Mouse (Mus musculus) kidney, adult 2 months (tissue): Measurements from ENCODE around the gene Slc39a10. TPM values are rescaled to one million over a fixed set of nuclear protein-coding genes. Genes with fewer than 3 reads are reported as not detected.

Experiments used
- DNase-seq: peaks from one replicate; pipeline ENCODE4 v3.0.0; 2021
- H3K27ac ChIP-seq: fragments of 200-500 bp; 2 replicates; pipeline ENCODE4 v1.5.1; 2012; ENCODE audit warnings: low read depth, low read length, control low read depth, inconsistent platforms; ENCODE audit not compliant: insufficient read depth
- H3K27me3 ChIP-seq: fragments of 200-500 bp; replicated peaks from 2 replicates; pipeline ENCODE4 v1.6.1; 2012; ENCODE audit warnings: mild to moderate bottlenecking, moderate library complexity, low read length, inconsistent platforms; ENCODE audit not compliant: control insufficient read depth, insufficient read depth
- H3K36me3 ChIP-seq: fragments of 200-500 bp; 2 replicates; pipeline ENCODE4 v1.6.1; 2012; ENCODE audit warnings: mild to moderate bottlenecking, moderate library complexity, low read length, inconsistent platforms; ENCODE audit not compliant: control insufficient read depth, insufficient read depth
- H3K4me1 ChIP-seq: fragments of 200-500 bp; 2 replicates; pipeline ENCODE4 v1.6.1; 2011; ENCODE audit warnings: low read length; ENCODE audit not compliant: control insufficient read depth, insufficient read depth
- H3K4me3 ChIP-seq: fragments of 200-500 bp; 2 replicates; pipeline ENCODE4 v1.5.1; 2011; ENCODE audit warnings: mild to moderate bottlenecking, low read depth, low read length, control low read depth; ENCODE audit not compliant: insufficient read depth
- CTCF ChIP-seq: fragments of 200-500 bp; conservative IDR thresholded peaks from 2 replicates; pipeline ENCODE4 v1.5.1; 2011; ENCODE audit warnings: low read depth, mild to moderate bottlenecking, control low read depth, low read length, moderate library complexity, mixed read lengths; ENCODE audit not compliant: insufficient read depth, insufficient read length
- POLR2A ChIP-seq: fragments of 200-500 bp; IDR thresholded peaks from one replicate; pipeline ENCODE4 v1.6.1; 2011; ENCODE audit warnings: low read depth, low read length, control low read depth
- WGBS: fragments of 180-500 bp; shearing (Covaris S2); methylation state at CpG from one replicate; pipeline ENCODE4 v1.1.7; 2018; 5-methylcytosine and 5-hydroxymethylcytosine counted together
- polyA plus RNA-seq: library from polyadenylated mRNA; depleted of rRNA; stranded (reverse); fragments of >200 nt; gene quantifications from 2 replicates; pipeline ENCODE4 v1.2.3, GENCODE M21; 2012

Gene Slc39a10
- polyA plus RNA-seq, 1 experiment = 8.1 TPM

DNA sequence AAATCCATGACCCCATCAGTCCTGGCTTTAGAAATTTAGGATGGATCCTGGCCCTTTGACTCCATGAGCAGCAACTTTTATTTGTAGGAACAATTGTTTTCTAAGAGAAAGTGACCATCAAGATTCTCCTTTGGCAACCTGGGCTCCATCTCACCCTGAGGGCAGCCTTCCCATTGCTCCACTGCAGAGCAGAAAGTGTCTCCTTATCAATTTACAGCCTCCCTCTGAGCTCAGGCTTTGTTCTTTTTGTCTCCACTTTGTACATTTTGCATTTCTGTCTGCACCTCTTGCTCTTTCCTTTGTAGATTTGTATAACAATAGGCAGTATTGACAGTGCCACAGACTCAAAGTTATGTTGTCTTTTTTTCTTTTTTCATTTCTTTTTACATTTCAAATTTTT lies 23.6 kb upstream of the Slc39a10 start:
- Histone ChIP-seq H3K27ac (no peak overlapping the region), H3K27me3 (no peaks in the 10 kb centered on the region), H3K4me3 (no peak overlapping the region), H3K4me1 (no peaks in the 10 kb centered on the region), H3K36me3 (no peaks in the 10 kb centered on the region)
- TF ChIP-seq POLR2A (no peak), CTCF (no peak)
- DNase-seq = no peak

DNA sequence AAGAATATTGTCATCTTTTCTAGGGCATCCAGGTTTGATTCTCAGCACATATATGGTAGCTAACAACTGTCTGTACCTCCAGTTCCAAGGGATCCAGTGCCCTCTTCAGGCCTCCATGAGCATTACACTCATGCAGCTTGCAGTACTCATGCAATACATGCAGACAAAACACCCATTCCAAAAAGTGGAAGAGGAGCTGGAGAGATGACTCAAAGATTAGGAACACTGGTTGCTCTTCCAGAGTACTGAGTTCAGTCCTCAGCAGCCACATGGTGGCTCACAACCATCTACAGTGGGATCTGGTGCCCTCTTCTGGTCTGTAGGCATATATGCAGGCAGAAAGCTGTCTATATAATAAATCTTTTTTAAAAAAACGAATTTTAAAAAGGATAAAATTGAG lies 21.7 kb upstream of the Slc39a10 start:
- no peak overlapping the region for H3K27ac ChIP-seq
- no peak for DNase-seq
- WGBS = 58% methylated on average over 1 of the region's 1 CpGs
- H3K4me3 ChIP-seq = no peak overlapping the region
- no peaks in the 10 kb centered on the region for H3K27me3 ChIP-seq
- H3K36me3 ChIP-seq = no peaks in the 10 kb centered on the region
- TF ChIP-seq POLR2A (no peak), CTCF (peak; percentile 2; the same call in 1 of the 2 replicates)
- no peaks in the 10 kb centered on the region for H3K4me1 ChIP-seq

DNA sequence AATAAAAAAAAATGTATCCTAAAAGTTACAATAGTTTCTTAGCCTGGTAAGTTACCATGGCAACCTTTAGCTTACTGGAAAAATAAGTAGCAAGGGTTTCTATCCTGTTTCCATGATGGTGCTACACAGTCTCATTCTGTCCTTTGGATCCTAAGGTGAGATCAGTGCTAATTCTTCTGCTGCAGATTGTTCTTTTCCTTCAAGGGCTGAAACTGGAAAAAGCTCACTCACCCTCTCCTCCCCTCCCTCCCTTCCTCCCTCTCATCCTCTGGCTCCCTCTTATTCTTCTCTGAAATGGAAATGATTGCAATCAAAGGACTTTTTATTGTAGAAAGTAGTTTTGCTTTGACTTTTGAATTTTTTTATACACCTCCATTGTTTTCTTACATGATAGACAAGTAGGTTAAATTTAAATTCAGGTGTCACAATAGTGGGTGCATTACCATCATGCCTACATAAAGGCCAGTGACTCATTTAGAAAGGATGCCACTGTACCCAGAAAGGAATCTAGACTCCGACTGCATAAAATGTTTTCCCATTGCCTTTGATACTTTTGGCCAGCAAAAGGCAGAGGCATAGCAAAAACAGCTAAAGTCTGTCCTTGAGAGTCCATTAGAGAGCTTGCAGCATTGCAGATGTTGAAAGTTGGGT lies 20.0 kb upstream of the Slc39a10 start:
- 78% methylated on average over 1 of the region's 1 CpGs for WGBS
- H3K27ac ChIP-seq = no peak overlapping the region
- no peak for TF ChIP-seq POLR2A
- no peak for TF ChIP-seq CTCF
- DNase-seq = no peak
- no peaks in the 10 kb centered on the region for H3K27me3 ChIP-seq
- H3K4me1 ChIP-seq = no peaks in the 10 kb centered on the region
- no peaks in the 10 kb centered on the region for H3K36me3 ChIP-seq
- no peak overlapping the region for H3K4me3 ChIP-seq

DNA sequence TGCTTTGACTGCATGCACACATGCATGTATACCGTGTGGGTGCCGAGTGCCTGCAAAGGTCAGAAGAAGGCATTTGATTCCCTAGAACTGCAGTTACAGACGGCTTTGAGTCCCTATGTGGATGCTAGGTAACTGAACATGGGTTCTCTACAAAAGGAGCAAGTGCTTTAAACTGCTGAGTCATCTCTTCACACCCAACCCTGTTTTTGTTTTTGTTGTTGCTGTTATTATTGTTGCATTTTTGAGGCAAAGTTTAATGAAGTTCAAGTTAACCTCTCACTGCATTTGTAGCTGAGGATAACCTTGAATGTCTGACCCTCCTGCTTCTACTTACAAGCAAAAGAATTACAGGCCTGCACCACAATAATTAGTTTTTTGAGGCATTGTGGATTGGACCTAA lies 17.5 kb upstream of the Slc39a10 start:
- Histone ChIP-seq H3K27ac (no peak overlapping the region), H3K27me3 (no peaks in the 10 kb centered on the region), H3K4me1 (no peaks in the 10 kb centered on the region), H3K36me3 (no peaks in the 10 kb centered on the region), H3K4me3 (no peak overlapping the region)
- TF ChIP-seq POLR2A (no peak), CTCF (no peak)
- 93% methylated on average over 3 of the region's 3 CpGs for WGBS
- DNase-seq = no peak

DNA sequence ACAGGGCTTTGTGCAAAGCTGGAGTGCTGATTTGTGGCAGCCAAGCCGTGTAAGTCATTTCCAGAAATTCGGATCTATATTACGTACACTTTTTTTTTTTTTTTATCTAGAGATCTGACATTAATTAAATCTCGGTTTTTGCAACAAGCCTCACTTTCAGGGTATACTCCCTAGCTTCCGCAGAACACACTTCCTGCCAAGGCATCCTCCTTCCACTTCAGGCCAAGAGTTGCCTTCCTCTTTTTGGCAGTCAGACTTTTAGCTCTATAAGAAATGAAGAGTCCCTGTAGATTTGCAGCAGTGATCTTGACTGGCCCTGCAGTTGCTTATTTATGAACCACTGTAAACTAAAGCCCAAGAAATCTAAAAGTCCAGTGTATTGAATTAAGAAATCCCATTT lies 13.1 kb upstream of the Slc39a10 start:
- TF ChIP-seq CTCF (no peak), POLR2A (no peak)
- WGBS = 55% methylated on average over 5 of the region's 5 CpGs
- H3K36me3 ChIP-seq = no peaks in the 10 kb centered on the region
- H3K4me1 ChIP-seq = no peaks in the 10 kb centered on the region
- H3K27ac ChIP-seq = no peak overlapping the region
- no peak for DNase-seq
- no peaks in the 10 kb centered on the region for H3K27me3 ChIP-seq
- H3K4me3 ChIP-seq = no peak overlapping the region

DNA sequence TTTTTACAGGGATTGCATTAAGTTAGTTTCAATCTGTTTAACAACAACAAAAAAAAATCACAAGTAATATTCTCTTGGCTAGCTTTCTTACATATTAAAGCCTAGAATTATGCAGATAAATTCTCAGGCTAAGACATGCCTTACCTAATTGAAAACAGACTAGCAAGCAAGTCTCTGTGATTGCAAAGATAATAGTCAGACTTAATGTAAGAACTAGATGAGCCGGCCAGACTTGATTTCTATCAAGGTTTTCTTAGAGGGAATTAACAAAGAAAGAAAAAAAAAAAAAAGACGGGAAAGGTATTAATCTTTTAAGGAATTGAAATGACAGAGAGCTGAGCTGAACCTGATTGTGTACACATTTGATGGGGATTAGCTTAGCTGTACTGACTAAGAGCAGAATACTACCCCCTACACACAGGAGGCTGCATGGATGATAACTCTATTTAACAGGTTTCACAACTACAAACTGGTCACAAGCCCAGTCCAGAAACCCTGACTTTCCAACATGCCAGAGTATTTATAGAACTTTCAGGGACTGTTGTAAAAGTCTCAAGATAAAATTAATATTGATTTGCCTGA lies 9.5 kb upstream of the Slc39a10 start:
- Histone ChIP-seq H3K4me1 (no peaks in the 10 kb centered on the region), H3K27ac (no peak overlapping the region), H3K27me3 (no peaks in the 10 kb centered on the region), H3K4me3 (no peak overlapping the region), H3K36me3 (no peaks in the 10 kb centered on the region)
- TF ChIP-seq POLR2A (no peak), CTCF (no peak)
- 65% methylated on average over 2 of the region's 2 CpGs for WGBS
- no peak for DNase-seq

DNA sequence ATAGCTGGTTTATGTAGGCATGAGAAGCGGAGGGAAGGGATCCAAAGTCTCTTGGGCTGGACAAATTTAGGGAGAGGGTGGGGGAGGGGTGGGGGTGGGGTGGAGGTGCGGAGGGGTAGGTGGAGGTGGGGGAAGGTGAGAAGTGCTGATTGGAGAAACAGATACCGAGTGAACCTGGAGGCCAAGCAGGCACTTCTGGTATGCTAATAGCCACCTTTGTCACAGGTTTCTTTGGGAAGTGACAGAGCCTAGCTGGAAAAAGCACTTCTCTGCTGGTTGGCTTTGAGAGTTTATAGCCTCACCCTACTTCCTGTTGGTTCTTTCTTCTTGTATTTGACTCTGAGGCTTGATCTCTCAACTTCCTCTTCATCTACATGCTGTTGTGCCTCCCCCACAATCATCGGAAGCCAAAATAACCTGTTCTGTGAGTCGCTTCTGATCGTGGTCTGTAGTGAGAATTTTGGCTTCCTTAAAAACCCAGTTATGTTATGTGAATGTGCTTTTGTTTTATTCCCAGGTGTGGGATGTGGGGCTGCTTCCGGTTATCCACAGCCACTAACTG lies 1.7 kb upstream of the Slc39a10 start:
- no peaks in the 10 kb centered on the region for H3K4me1 ChIP-seq
- DNase-seq = peak; percentile 7
- no peaks in the 10 kb centered on the region for H3K27me3 ChIP-seq
- TF ChIP-seq POLR2A (no peak), CTCF (no peak)
- 20% methylated on average over 7 of the region's 7 CpGs for WGBS
- no peak overlapping the region for H3K27ac ChIP-seq
- H3K4me3 ChIP-seq = no peak overlapping the region
- H3K36me3 ChIP-seq = no peaks in the 10 kb centered on the region
